8 mouse cellular contexts compared by ENCODE assay signal in the genomic region with DNA sequence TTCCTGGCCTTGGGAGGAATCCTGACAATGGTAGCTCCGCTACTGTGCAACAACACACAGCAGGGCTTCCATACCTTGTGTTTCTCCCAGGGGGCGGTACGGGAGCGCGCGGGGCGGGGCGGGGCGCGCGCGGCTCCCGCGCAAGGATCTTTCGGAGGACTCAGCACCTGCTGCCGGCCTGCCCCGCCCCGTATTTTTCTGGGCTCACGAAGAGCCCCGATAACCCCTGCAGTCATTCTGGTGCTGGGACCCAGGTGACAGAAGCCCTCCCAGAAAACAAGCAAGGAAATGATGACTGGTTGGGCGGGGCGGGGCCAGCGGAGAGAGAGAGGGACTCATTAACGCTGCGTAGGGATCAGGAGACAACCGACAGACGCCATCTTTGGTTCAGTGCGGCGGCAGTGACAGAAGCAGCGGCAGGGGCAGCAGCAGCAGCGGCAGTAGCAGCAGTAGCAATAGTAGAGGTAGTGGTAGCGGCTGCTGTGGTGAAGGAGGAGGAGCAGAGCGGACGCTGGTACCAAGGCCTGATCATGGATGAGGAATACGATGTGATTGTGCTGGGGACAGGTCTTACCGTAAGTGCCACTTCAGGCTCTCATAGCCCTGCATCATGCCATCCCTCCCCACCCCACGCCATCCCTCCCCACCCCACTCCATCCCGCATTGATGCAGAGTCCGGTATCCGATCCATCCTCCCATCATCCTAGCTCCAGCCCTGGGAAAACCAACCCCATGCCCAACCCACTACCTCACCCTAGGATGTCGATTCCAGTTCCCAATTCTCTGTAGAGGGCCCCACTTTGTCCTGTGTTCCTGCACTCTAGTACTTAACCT. TPM values are rescaled to one million over a fixed set of nuclear protein-coding genes. Genes with fewer than 3 reads are reported as not detected.
A peak's percentile ranks its signal among the peaks of the same experiment; 100 is the strongest.
DNase-seq lines count a peak whose midpoint lies in the region.

TSS of gene Gdi1 (plus strand) at position 132 of the 834 bp plus-strand sequence.

- DNase-seq in MN1 (ENCODE audit: low spot score): peak; percentile 83
- DNase-seq in cerebellum, adult 9-10 months: peak; percentile 76
- peak; percentile 20 to 72 for DNase-seq in frontal cortex, adult 2 months (ENCODE audit: extremely low spot score in 1 of 2, low spot score in 1 of 2)
- DNase-seq in hindbrain, embryonic 10.5 days (ENCODE audit: low spot score): peak; percentile 76
- DNase-seq in layer of hippocampus, postnatal 14 days (ENCODE audit: low spot score in 2 of 2): peak; percentile 67 to 82
- peak; percentile 76 for DNase-seq in lung, postnatal 10 days
- DNase-seq in ovary, postnatal 36 days (ENCODE audit: low spot score): peak; percentile 69
- DNase-seq in thymus, postnatal 14 days: peak; percentile 80

- peak within 1 kb of the TSS; percentile 95 for H3K27ac ChIP-seq in hindbrain, embryonic 10.5 days

- WGBS in hindbrain, embryonic 10.5 days: 23% methylated on average over 41 of the region's 41 CpGs

- peaks cover 10% of the 10 kb centered on the region; the same call in 1 of the 2 replicates for H3K4me1 ChIP-seq in hindbrain, embryonic 10.5 days (replicated peaks)

- H3K9me3 ChIP-seq in hindbrain, embryonic 10.5 days: no peaks in the 10 kb centered on the region

- peaks cover 80% of the 10 kb centered on the region for H3K36me3 ChIP-seq in hindbrain, embryonic 10.5 days

- peak within 1 kb of the TSS; percentile 69 for H3K4me3 ChIP-seq in hindbrain, embryonic 10.5 days

- no peaks in the 10 kb centered on the region for H3K27me3 ChIP-seq in hindbrain, embryonic 10.5 days (ENCODE audit: insufficient read depth, poor library complexity, severe bottlenecking)

RNA-seq across cellular contexts. Expression of gene Gdi1, which starts in this region (rescaled TPM):
- 923 and 1,152 TPM in 2 replicates for polyA plus RNA-seq in frontal cortex, adult 2 months (2012; rRNA removed)
- polyA plus RNA-seq in hindbrain, embryonic 10.5 days (2016; fragmentation: Nextera tagmentation; extraction: Ambion mirVana): 331 and 436 TPM in 2 replicates
- total RNA-seq in layer of hippocampus, postnatal 14 days (2021): 100 to 1,000 TPM; 656 to 707 TPM

Comparison
In these comparisons a context has a peak if more than half of its experiments do, and no peak if none do; other contexts are left out.
1. Peak in every context shown above with its lines: DNase-seq, H3K4me3 ChIP-seq and H3K27ac ChIP-seq.